Mouse (Mus musculus): ENCODE data around the gene Cdc42bpg. TPM values are rescaled to one million over a fixed set of nuclear protein-coding genes. Genes with fewer than 3 reads are reported as not detected.
"Not testable (repeated sequence)": the region's sequence is repeated elsewhere in the genome, so short reads cannot be mapped to it uniquely, and the experiment has no call there.

Gene Cdc42bpg
- polyA plus RNA-seq, 3 experiments from 2014 or later: 0.15 to 0.36 (median 0.26) TPM

- ATAC-seq: no peak
Measured at GRCm38 (mm10) chr19:6277661-6278438, 28.4 kb upstream of the Cdc42bpg start.

- no peak for ATAC-seq
Measured at GRCm38 (mm10) chr19:6278439-6279073, 27.7 kb upstream of the Cdc42bpg start.

- ATAC-seq: no peak
Measured at GRCm38 (mm10) chr19:6279481-6280144, 26.6 kb upstream of the Cdc42bpg start.

- no peak for ATAC-seq
Measured at GRCm38 (mm10) chr19:6280554-6280953, 25.7 kb upstream of the Cdc42bpg start.

- ATAC-seq: no peak
Measured at GRCm38 (mm10) chr19:6281122-6282020, 24.9 kb upstream of the Cdc42bpg start.

GRCm38 (mm10) chr19:6283001-6283400, 23.3 kb upstream of the Cdc42bpg start:
- ATAC-seq: no peak

- no peak for ATAC-seq
Measured at GRCm38 (mm10) chr19:6284502-6284901, 21.8 kb upstream of the Cdc42bpg start.

GRCm38 (mm10) chr19:6285226-6285625, 21.0 kb upstream of the Cdc42bpg start:
- no peak for ATAC-seq

- ATAC-seq: no peak
Measured at GRCm38 (mm10) chr19:6285632-6286433, 20.4 kb upstream of the Cdc42bpg start.

- no peak for ATAC-seq
Measured at GRCm38 (mm10) chr19:6286434-6287401, 19.5 kb upstream of the Cdc42bpg start.

- ATAC-seq: no peak
Measured at GRCm38 (mm10) chr19:6288236-6288894, 17.9 kb upstream of the Cdc42bpg start.

- no peak for ATAC-seq
Measured at GRCm38 (mm10) chr19:6289696-6290238, 16.5 kb upstream of the Cdc42bpg start.

- ATAC-seq: not testable (repeated sequence)
Measured at GRCm38 (mm10) chr19:6290720-6291116, 15.5 kb upstream of the Cdc42bpg start.

GRCm38 (mm10) chr19:6291117-6291781, 15.0 kb upstream of the Cdc42bpg start:
- no peak for ATAC-seq

GRCm38 (mm10) chr19:6292262-6292661, 14.0 kb upstream of the Cdc42bpg start:
- no peak for ATAC-seq

- ATAC-seq: no peak
Measured at GRCm38 (mm10) chr19:6294301-6294700, 12.0 kb upstream of the Cdc42bpg start.

GRCm38 (mm10) chr19:6296551-6297210, 9.6 kb upstream of the Cdc42bpg start:
- no peak for ATAC-seq

GRCm38 (mm10) chr19:6297641-6298040, 8.6 kb upstream of the Cdc42bpg start:
- ATAC-seq: peak; percentile 54
